Mouse (Mus musculus): ENCODE results near the gene Gzmd. TPM values are rescaled to one million over a fixed set of nuclear protein-coding genes. Genes with fewer than 3 reads are reported as not detected.

The Gzmd gene
- polyA plus RNA-seq, 1 experiment: not detected

GRCm38 (mm10) chr14:56086711-56087110, 45.7 kb downstream of the Gzmd start:
- no peaks in the 10 kb centered on the region for H3K4me1 ChIP-seq (ENCODE audit: control insufficient read depth, insufficient read depth, low read length)
- no peak overlapping the region for H3K27ac ChIP-seq (ENCODE audit: insufficient read depth, low read length)
- TF ChIP-seq POLR2A (IDR thresholded peaks at IDR 0.05; ENCODE audit: extremely low read depth, insufficient read depth, low read length) (no peak), CTCF (IDR thresholded peaks at IDR 0.05; ENCODE audit: extremely low read depth, insufficient read depth, low read length) (no peak)

GRCm38 (mm10) chr14:56085167-56085566, 47.2 kb downstream of the Gzmd start, which contains the start of gene Mcpt8:
Mcpt8 (minus strand) TSS chr14:56085273.
- no peaks in the 10 kb centered on the region for H3K4me1 ChIP-seq (ENCODE audit: control insufficient read depth, insufficient read depth, low read length)
- TF ChIP-seq CTCF (IDR thresholded peaks at IDR 0.05; ENCODE audit: extremely low read depth, insufficient read depth, low read length): no peak
- H3K27ac ChIP-seq (ENCODE audit: insufficient read depth, low read length): no peak within 1 kb of the TSS
- no peak within 1 kb of the TSS for H3K4me3 ChIP-seq (ENCODE audit: insufficient read depth, low read length)

More at GRCm38 (mm10) chr14:56086711-56087110, 45.7 kb downstream of the Gzmd start:
- no peak overlapping the region for H3K4me3 ChIP-seq (ENCODE audit: insufficient read depth, low read length)

GRCm38 (mm10) chr14:56082016-56082415, 50.4 kb downstream of the Gzmd start:
- no peak overlapping the region for H3K27ac ChIP-seq (ENCODE audit: insufficient read depth, low read length)
- no peaks in the 10 kb centered on the region for H3K4me1 ChIP-seq (ENCODE audit: control insufficient read depth, insufficient read depth, low read length)
- TF ChIP-seq POLR2A (IDR thresholded peaks at IDR 0.05; ENCODE audit: extremely low read depth, insufficient read depth, low read length): no peak
- TF ChIP-seq CTCF (IDR thresholded peaks at IDR 0.05; ENCODE audit: extremely low read depth, insufficient read depth, low read length): no peak
- no peak overlapping the region for H3K4me3 ChIP-seq (ENCODE audit: insufficient read depth, low read length)

Other genes with a start within 250 kb of the Gzmd start
- 0.42 and 0.68 TPM in 2 replicates for gene Cbln3, start 248.2 kb downstream of the Gzmd start, polyA plus RNA-seq (2012; rRNA removed)
- gene Khnyn, start 247.7 kb downstream of the Gzmd start, polyA plus RNA-seq (2012; rRNA removed): 11.4 TPM in 2 replicates
- gene Sdr39u1, start 232.3 kb downstream of the Gzmd start, polyA plus RNA-seq (2012; rRNA removed): 147 and 150 TPM in 2 replicates
- 0.13 and 0.25 TPM in 2 replicates for gene Cma1, start 187.9 kb downstream of the Gzmd start, polyA plus RNA-seq (2012; rRNA removed)
- gene Cma2, start 181.6 kb downstream of the Gzmd start, polyA plus RNA-seq (2012; rRNA removed): not detected in 2 replicates
- not detected in 2 replicates for gene Mcpt1, start 114.6 kb downstream of the Gzmd start, polyA plus RNA-seq (2012; rRNA removed)
- gene Mcpt9, start 102.1 kb downstream of the Gzmd start, polyA plus RNA-seq (2012; rRNA removed): not detected in 2 replicates
- not detected in 2 replicates for gene Mcpt2, start 90.6 kb downstream of the Gzmd start, polyA plus RNA-seq (2012; rRNA removed)
- gene Mcpt4, start 70.3 kb downstream of the Gzmd start, polyA plus RNA-seq (2012; rRNA removed): 0.47 TPM in 1 of 2 replicates, not detected in the other
- gene Mcpt8, start 47.3 kb downstream of the Gzmd start, polyA plus RNA-seq (2012; rRNA removed): not detected in 2 replicates
- not detected in 2 replicates for gene Ctsg, start 30.0 kb downstream of the Gzmd start, polyA plus RNA-seq (2012; rRNA removed)
- not detected in 2 replicates for gene Gzme, start 12.0 kb downstream of the Gzmd start, polyA plus RNA-seq (2012; rRNA removed)
- not detected in 2 replicates for gene Gzmg, start 27.0 kb upstream of the Gzmd start, polyA plus RNA-seq (2012; rRNA removed)
- gene Gzmn, start 42.0 kb upstream of the Gzmd start, polyA plus RNA-seq (2012; rRNA removed): not detected in 2 replicates
- not detected in 2 replicates for gene Gzmf, start 78.8 kb upstream of the Gzmd start, polyA plus RNA-seq (2012; rRNA removed)
- not detected in 2 replicates for gene Gzmc, start 102.0 kb upstream of the Gzmd start, polyA plus RNA-seq (2012; rRNA removed)
- gene Gzmb, start 129.7 kb upstream of the Gzmd start, polyA plus RNA-seq (2012; rRNA removed): 0.13 TPM in 1 of 2 replicates, not detected in the other
- gene Atp12a, start 232.5 kb upstream of the Gzmd start, polyA plus RNA-seq (2012; rRNA removed): 0.08 and 0.13 TPM in 2 replicates